Mouse (Mus musculus) E14TG2a.4 (cell line): ENCODE results near the gene 0610040J01Rik.

Experiments used
- CTCF ChIP-seq: conservative IDR thresholded peaks from 2 replicates; pipeline ENCODE4 v1.5.1; 2014; ENCODE audit warnings: low read length
- NANOG ChIP-seq: IDR thresholded peaks from 2 replicates; pipeline ENCODE4 v1.6.1; 2014; ENCODE audit warnings: borderline replicate concordance, low read length, mixed read lengths
- POU5F1 ChIP-seq: IDR thresholded peaks from 2 replicates; pipeline ENCODE4 v1.6.1; 2014; ENCODE audit warnings: low read length, borderline replicate concordance

GRCm38 (mm10) chr5:63821860-63822259 is 9.7 kb downstream of the 0610040J01Rik start:
- TF ChIP-seq CTCF (no peak), POU5F1 (no peak), NANOG (no peak)
